Mouse (Mus musculus) bone marrow, adult 2 months (tissue): ENCODE data around the gene Tcf25.

Source experiments
- CTCF ChIP-seq: fragments of 200-500 bp; IDR thresholded peaks from 2 replicates; pipeline ENCODE4 v1.5.1; 2011; ENCODE audit warnings: low read length, control low read depth; ENCODE audit not compliant: control insufficient read depth, insufficient read depth
- POLR2A ChIP-seq: fragments of 200-500 bp; IDR thresholded peaks from 2 replicates; pipeline ENCODE4 v1.6.1; 2011; ENCODE audit warnings: low read depth, mild to moderate bottlenecking, control low read depth, low read length, borderline replicate concordance; ENCODE audit not compliant: control insufficient read depth

- no peak for TF ChIP-seq POLR2A
- no peak for TF ChIP-seq CTCF
These were observed 28.4 kb upstream of the Tcf25 start for GRCm38 (mm10) chr8:123345135-123345534.
